Mouse (Mus musculus) lung, postnatal 10 days (tissue): Measurements from ENCODE around the gene Npy2r.

ENCODE experiments used
- DNase-seq: peaks from one replicate; pipeline ENCODE4 v3.0.0; 2021

The Npy2r gene

DNA sequence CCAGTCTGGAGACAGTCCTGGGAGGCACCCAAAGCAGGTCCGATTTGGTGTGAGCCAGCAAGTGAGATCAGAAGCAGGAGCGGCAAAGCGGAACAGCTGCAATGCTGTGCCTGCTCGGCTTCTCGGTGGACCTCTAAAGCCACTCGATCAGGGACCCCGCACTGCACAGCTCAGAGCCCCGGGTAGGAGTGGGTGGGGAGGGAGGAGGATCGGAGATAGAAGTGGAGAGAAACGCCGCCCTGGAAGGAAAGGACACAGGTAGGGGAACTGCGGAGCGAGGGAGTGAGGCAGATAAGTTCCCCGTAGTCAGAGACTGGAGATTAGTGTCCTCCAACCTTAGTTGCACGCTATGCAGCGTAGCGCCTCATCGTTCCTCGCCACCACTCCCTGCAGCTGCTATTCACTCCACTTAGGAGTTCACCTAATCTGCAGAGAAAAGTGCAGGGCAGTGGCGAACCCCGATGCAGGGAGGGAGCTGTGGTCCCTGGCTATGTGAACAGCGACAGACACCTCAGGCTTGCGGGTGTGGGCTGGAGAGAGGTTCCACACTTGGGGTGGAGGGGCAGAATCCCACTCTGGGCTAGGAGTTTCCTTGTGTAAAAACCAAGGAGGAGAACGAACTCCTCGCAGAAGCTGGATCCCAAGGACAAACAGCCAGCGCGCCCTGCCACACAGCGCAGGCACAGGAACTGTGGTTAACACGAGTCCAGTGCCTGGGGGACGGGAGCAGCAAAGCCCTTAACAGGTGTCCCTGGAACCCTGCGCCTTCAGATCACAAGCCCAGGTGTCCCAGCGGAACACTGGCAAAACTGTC, at the start of gene Npy2r:
Npy2r (minus strand) TSS at position 177 of the 814 bp plus-strand sequence.
- DNase-seq, result no peak

GRCm38 (mm10) chr3:82557786-82558185, 9.9 kb upstream of the Npy2r start:
- no peak for DNase-seq

DNA sequence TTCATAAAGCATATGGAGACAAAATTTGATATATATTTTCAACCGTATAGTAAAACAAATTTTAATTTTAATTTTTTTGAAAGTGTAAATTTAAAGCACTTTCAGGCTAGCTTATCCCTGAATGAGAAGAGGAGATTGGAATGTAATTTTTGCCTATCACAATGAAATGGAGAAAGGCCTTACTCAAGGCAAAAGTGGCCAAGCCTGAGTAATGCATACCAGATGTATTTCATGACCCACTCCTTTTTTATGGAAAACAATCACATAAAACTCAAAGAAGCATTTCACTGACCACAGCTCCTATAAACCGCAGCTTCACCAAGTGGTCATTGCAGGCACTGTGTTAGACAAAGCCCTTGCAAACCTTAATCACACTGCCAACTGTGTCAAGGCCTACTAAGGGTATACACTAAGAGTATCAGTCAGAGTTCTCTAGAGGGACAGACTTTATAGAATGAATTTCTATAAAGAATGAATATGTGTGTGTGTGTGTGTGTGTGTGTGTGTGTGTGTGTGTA, 8.5 kb upstream of the Npy2r start:
- DNase-seq, result no peak

DNA sequence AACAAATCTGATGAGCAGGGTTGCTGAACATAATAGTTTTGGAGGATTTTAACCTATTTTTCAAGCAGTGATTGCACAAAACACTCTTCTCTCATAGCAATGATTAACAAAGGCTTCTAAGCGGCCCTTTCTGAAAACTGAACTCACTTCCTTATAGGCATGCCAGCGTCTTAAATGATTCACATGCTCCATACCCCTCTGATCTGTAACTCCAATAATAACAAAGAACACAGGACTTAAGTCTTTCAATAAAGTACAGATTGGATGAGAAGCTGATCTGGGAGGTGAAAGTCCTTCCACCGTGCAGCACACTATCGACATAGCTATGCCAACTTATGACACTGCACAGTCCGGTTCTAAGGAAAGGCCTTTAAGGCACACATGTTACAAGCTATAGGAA, 2.0 kb upstream of the Npy2r start:
- DNase-seq, result no peak

GRCm38 (mm10) chr3:82548753-82549152, 869 bp upstream of the Npy2r start:
- no peak for DNase-seq

DNA sequence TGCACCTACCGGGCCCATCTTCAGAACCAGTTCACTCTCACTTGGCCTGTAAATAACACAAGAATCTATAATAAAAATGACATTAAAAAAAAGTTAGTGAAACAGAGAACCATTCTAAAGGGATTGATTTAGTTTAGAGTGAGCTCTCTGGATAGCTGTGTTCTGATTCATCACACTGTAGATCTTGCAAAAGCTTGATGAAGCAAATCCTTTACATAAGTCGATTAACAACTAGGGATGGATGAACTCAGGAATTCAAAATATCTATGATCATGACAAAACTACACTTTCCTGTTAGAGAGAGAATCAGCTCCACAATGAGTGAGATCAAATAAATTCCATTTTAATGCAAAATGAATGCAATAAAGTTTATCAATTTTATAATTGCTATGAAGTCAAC, 6.4 kb downstream of the Npy2r start:
- no peak for DNase-seq

- no peak for DNase-seq
Measured at GRCm38 (mm10) chr3:82539951-82540350, 7.9 kb downstream of the Npy2r start.

DNA sequence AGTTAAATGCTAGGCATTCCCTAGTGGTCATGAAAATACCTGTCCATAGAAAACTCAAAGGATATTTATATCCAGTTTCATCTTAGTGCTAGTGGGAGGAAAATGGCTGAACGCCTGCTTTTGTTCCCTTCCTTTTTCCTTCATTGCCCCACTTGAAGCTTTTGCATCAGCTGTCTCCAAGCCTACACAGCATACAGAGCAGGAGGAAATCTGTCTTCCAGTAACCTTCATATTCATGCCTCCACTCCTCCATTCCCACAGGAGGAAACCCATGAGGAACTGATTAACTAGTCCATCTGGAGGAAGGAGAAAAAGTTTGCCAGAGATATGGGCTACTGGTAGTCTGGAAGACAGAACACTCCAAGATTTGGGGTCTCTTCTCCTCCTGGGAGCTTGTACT, 23.1 kb downstream of the Npy2r start:
- no peak for DNase-seq

DNA sequence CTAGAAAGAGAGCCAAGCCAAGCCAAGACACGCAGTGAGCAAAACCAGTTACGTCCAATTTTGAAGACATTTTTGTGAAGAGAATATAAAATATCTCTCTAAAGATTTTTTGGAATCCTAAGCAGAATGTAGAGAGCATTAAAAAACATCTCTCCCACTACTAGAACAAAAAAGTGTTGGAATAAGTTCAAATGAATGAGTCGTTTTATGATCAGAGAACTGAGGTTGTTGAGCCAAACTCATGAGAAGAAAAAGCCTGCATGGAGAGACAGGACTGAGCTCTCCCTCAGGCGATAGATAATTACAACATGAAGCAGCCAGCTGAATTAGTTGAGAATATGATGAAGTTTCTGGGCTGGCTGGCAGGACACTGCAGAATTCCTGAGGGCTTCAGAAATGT, 49.9 kb downstream of the Npy2r start:
- no peak for DNase-seq
